Mouse (Mus musculus) heart, embryonic 16.5 days (tissue): ENCODE data around the gene Mxi1. TPM values are rescaled to one million over a fixed set of nuclear protein-coding genes. Genes with fewer than 3 reads are reported as not detected.

ENCODE experiments used
- ATAC-seq: fragments of 200-750 bp; cut with Nextera tagmentation; replicated peaks from 2 replicates; pipeline ENCODE4 v1.8.0; 2017; ENCODE audit warnings: moderate number of reproducible peaks; ENCODE audit not compliant: insufficient read depth, low FRiP score; ENCODE audit errors: extremely low read depth
- H3K27ac ChIP-seq: fragments of 300-500 bp; sonication (generic); 2 replicates; pipeline ENCODE4 v1.5.1; 2014; ENCODE audit warnings: mild to moderate bottlenecking, low read length, control low read depth, moderate library complexity
- H3K27me3 ChIP-seq: fragments of 300-500 bp; sonication (generic); 2 replicates; pipeline ENCODE4 v1.6.1; 2014; ENCODE audit warnings: low read length, mixed read lengths; ENCODE audit not compliant: control insufficient read depth, insufficient read depth
- H3K36me3 ChIP-seq: fragments of 300-500 bp; sonication (generic); 2 replicates; pipeline ENCODE4 v1.6.1; 2014; ENCODE audit not compliant: control insufficient read depth, insufficient read depth
- H3K4me1 ChIP-seq: fragments of 300-500 bp; sonication (generic); 2 replicates; pipeline ENCODE4 v1.6.1; 2014; ENCODE audit warnings: low read length, mixed read lengths; ENCODE audit not compliant: control insufficient read depth, insufficient read depth
- H3K4me2 ChIP-seq: fragments of 300-500 bp; sonication (generic); 2 replicates; pipeline ENCODE4 v1.6.1; 2014; ENCODE audit warnings: low read depth, mild to moderate bottlenecking, control low read depth, low read length
- H3K4me3 ChIP-seq: fragments of 300-500 bp; sonication (generic); 2 replicates; pipeline ENCODE4 v1.5.1; 2014; ENCODE audit warnings: mild to moderate bottlenecking, control low read depth, low read length
- H3K9ac ChIP-seq: fragments of 300-500 bp; sonication (generic); 2 replicates; pipeline ENCODE4 v1.6.1; 2014; ENCODE audit warnings: low read length, control low read depth
- H3K9me3 ChIP-seq: fragments of 300-500 bp; sonication (generic); replicated peaks from 2 replicates; pipeline ENCODE4 v1.6.1; 2016; ENCODE audit warnings: low read length; ENCODE audit not compliant: control insufficient read depth
- WGBS: fragments of 180-500 bp; shearing (Covaris S2); extraction: QIAGEN DNeasy Blood & Tissue Kit; methylation state at CpG from one replicate; pipeline ENCODE4 v1.1.7; 2014; 5-methylcytosine and 5-hydroxymethylcytosine counted together
- polyA plus RNA-seq: library from polyadenylated mRNA; unstranded; fragments of >200 nt; fragmentation: Nextera tagmentation; extraction: Ambion mirVana; gene quantifications from 2 replicates; pipeline ENCODE4 v1.2.1, GENCODE M21; 2015

Gene Mxi1
- polyA plus RNA-seq, 1 experiment from 2014 or later: 28.7 TPM

DNA sequence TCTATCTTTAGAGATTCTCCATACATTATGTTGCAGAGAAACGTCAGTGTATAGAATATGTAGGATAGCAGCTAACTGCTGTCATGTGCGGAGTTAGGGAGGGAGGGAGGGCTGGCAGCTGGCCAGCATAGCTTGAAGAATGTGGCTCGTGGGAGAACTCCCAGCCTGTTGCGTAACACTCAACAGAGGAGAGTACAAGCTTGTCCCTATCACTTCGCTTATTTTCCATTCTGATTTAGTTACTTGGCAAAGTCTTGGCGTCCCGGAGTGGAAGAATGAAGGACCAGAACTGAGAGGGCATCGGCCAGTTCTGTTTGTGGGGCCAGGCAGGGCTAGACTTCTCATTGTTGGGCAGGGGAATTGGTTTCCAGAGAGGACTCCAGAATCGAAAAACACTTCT, 54.6 kb downstream of the Mxi1 start:
- Histone ChIP-seq H3K9me3 (no peaks in the 10 kb centered on the region), H3K27ac (peak overlapping the region; percentile 81), H3K27me3 (no peaks in the 10 kb centered on the region), H3K9ac (peak overlapping the region; percentile 60), H3K4me1 (peaks cover 30% of the 10 kb centered on the region), H3K36me3 (peaks cover 3% of the 10 kb centered on the region; the same call in 1 of the 2 replicates), H3K4me3 (peak overlapping the region; percentile 40), H3K4me2 (peak overlapping the region; percentile 61)
- WGBS: 8% methylated on average over 9 of the region's 9 CpGs
- ATAC-seq: peak; percentile 78

GRCm38 (mm10) chr19:53366057-53366775, 55.9 kb downstream of the Mxi1 start:
- Histone ChIP-seq H3K9ac (no peak overlapping the region), H3K4me2 (no peak overlapping the region), H3K36me3 (peaks cover 3% of the 10 kb centered on the region; the same call in 1 of the 2 replicates), H3K27me3 (no peaks in the 10 kb centered on the region), H3K4me1 (peaks cover 26% of the 10 kb centered on the region), H3K4me3 (no peak overlapping the region), H3K9me3 (no peaks in the 10 kb centered on the region), H3K27ac (no peak overlapping the region)
- 75% methylated on average over 11 of the region's 11 CpGs for WGBS
- no peak for ATAC-seq

GRCm38 (mm10) chr19:53366881-53367280, 56.6 kb downstream of the Mxi1 start:
- H3K4me1 ChIP-seq: peaks cover 26% of the 10 kb centered on the region
- H3K4me3 ChIP-seq: no peak overlapping the region
- no peaks in the 10 kb centered on the region for H3K27me3 ChIP-seq
- no peak overlapping the region for H3K9ac ChIP-seq
- no peaks in the 10 kb centered on the region for H3K9me3 ChIP-seq
- no peak overlapping the region for H3K27ac ChIP-seq
- H3K4me2 ChIP-seq: no peak overlapping the region
- WGBS: 86% methylated on average over 7 of the region's 7 CpGs
- ATAC-seq: no peak
- H3K36me3 ChIP-seq: peaks cover 3% of the 10 kb centered on the region; the same call in 1 of the 2 replicates

DNA sequence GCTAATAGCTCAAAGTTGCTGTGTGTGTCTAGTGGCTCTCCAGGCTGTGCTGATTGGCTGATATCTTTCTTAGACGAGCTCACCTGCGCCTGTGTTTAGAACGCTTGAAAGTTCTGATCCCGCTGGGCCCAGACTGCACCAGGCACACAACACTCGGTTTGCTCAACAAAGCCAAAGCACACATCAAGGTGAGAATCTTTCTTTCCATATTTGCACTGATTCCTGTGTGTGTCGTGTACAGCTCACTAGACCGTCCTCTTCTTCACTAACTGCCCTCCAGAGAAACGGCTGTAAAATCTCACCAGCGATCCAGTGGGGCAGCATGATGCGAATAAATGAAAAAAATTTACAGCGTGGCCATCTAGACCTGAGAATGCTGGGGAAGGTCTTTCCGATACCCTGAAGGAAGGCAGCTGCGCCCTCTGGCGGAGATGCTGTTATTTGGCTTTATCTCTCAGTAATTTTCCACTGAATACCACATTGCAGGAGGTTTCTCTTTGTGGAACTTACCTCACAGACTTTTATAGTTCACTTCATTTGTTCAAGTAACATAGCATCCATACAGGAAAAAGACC, 59.2 kb downstream of the Mxi1 start:
- ATAC-seq: 0 out of 2 replicates have a peak, but pooled peaks have one; percentile 8
- H3K36me3 ChIP-seq: peaks cover 8% of the 10 kb centered on the region; the same call in 1 of the 2 replicates
- no peak overlapping the region for H3K27ac ChIP-seq
- H3K9ac ChIP-seq: peak overlapping the region; percentile 48
- H3K4me3 ChIP-seq: no peak overlapping the region
- 27% methylated on average over 14 of the region's 14 CpGs for WGBS
- H3K9me3 ChIP-seq: no peaks in the 10 kb centered on the region
- peaks cover 25% of the 10 kb centered on the region for H3K4me1 ChIP-seq
- 0 out of 2 replicates have a peak overlapping the region, but pooled peaks have one; percentile 20 for H3K4me2 ChIP-seq
- H3K27me3 ChIP-seq: no peaks in the 10 kb centered on the region

GRCm38 (mm10) chr19:53370233-53370632, 59.9 kb downstream of the Mxi1 start:
- WGBS: 76% methylated on average over 15 of the region's 15 CpGs
- H3K36me3 ChIP-seq: peaks cover 12% of the 10 kb centered on the region; the same call in 1 of the 2 replicates
- H3K9me3 ChIP-seq: no peaks in the 10 kb centered on the region
- H3K4me2 ChIP-seq: no peak overlapping the region
- peaks cover 21% of the 10 kb centered on the region for H3K4me1 ChIP-seq
- H3K4me3 ChIP-seq: no peak overlapping the region
- no peak overlapping the region for H3K9ac ChIP-seq
- no peak overlapping the region for H3K27ac ChIP-seq
- no peaks in the 10 kb centered on the region for H3K27me3 ChIP-seq
- no peak for ATAC-seq

GRCm38 (mm10) chr19:53371666-53372065, 61.3 kb downstream of the Mxi1 start, which contains the start of gene Gm10197:
Gene Gm10197 (minus strand): TSS chr19:53371766.
- no peaks in the 10 kb centered on the region for H3K9me3 ChIP-seq
- no peak within 1 kb of the TSS for H3K9ac ChIP-seq
- H3K27me3 ChIP-seq: no peaks in the 10 kb centered on the region
- peaks cover 12% of the 10 kb centered on the region; the same call in 1 of the 2 replicates for H3K36me3 ChIP-seq
- H3K4me2 ChIP-seq: no peak within 1 kb of the TSS
- ATAC-seq: no peak
- 69% methylated on average over 13 of the region's 13 CpGs for WGBS
- H3K4me3 ChIP-seq: no peak within 1 kb of the TSS
- no peak within 1 kb of the TSS for H3K27ac ChIP-seq
- peaks cover 12% of the 10 kb centered on the region for H3K4me1 ChIP-seq

DNA sequence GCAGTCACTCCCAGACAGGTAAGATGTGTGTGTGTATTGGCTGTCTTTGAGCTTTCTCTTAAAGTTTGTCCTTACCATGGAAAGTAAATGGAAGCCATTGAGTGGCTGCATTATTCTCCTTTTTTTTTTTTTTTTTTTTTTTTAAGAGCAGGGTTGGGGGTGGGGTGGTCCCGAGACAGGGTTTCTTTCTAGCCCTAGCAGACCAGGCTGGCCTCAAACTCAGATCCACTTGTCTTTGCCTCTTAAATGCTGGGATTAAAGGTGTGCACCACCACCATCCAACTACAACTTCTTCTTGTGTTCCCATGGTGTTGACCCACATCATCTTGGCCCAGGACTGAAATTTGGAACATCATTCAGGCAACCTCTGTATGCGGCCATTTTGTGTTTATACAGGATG, 63.3 kb downstream of the Mxi1 start:
- Histone ChIP-seq H3K9ac (no peak overlapping the region), H3K4me2 (no peak overlapping the region), H3K9me3 (no peaks in the 10 kb centered on the region), H3K4me1 (peaks cover 12% of the 10 kb centered on the region), H3K27me3 (no peaks in the 10 kb centered on the region), H3K36me3 (peaks cover 20% of the 10 kb centered on the region), H3K4me3 (no peak overlapping the region), H3K27ac (no peak overlapping the region)
- 85% methylated on average over 2 of the region's 2 CpGs for WGBS
- ATAC-seq: no peak

- H3K4me1 ChIP-seq: no peaks in the 10 kb centered on the region
- no peaks in the 10 kb centered on the region for H3K9me3 ChIP-seq
- H3K36me3 ChIP-seq: peaks cover 25% of the 10 kb centered on the region
- H3K9ac ChIP-seq: no peak overlapping the region
- no peak overlapping the region for H3K27ac ChIP-seq
- no peak overlapping the region for H3K4me2 ChIP-seq
- no peak overlapping the region for H3K4me3 ChIP-seq
- H3K27me3 ChIP-seq: no peaks in the 10 kb centered on the region
- no peak for ATAC-seq
- 89% methylated on average over 6 of the region's 6 CpGs for WGBS
Observed at GRCm38 (mm10) chr19:53375299-53375698, 65.0 kb downstream of the Mxi1 start.

- WGBS: 93% methylated on average over 9 of the region's 9 CpGs
- no peak overlapping the region for H3K4me3 ChIP-seq
- no peaks in the 10 kb centered on the region for H3K9me3 ChIP-seq
- H3K9ac ChIP-seq: no peak overlapping the region
- H3K36me3 ChIP-seq: peaks cover 29% of the 10 kb centered on the region
- H3K4me2 ChIP-seq: no peak overlapping the region
- H3K4me1 ChIP-seq: no peaks in the 10 kb centered on the region
- ATAC-seq: no peak
- H3K27ac ChIP-seq: no peak overlapping the region
- H3K27me3 ChIP-seq: no peaks in the 10 kb centered on the region
Observed at GRCm38 (mm10) chr19:53375816-53376215, 65.5 kb downstream of the Mxi1 start.
